Mouse (Mus musculus) MEL (cell line): ENCODE results near the gene Hist1h1c.

Experiments used
- BHLHE40 ChIP-seq: IDR thresholded peaks from 2 replicates; pipeline ENCODE4 v1.6.1; 2012; ENCODE audit warnings: low read depth, mild to moderate bottlenecking, inconsistent platforms, low read length, improper control_type of control experiment, borderline replicate concordance
- CTCF ChIP-seq, 3 experiments: IDR thresholded peaks in 2 of 3; conservative IDR thresholded peaks in 1 of 3; 2 replicates each; pipeline ENCODE4 v1.5.1; 2011 to 2012; ENCODE audit warnings: low read length in 3 of 3, low read depth in 2 of 3, mild to moderate bottlenecking in 2 of 3, improper control_type of control experiment in 1 of 3, inconsistent platforms in 1 of 3, mixed read lengths in 1 of 3, moderate library complexity in 1 of 3; ENCODE audit not compliant: control insufficient read depth in 1 of 3, insufficient read depth in 1 of 3, poor library complexity in 1 of 3, severe bottlenecking in 1 of 3
- EP300 ChIP-seq, 2 experiments: IDR thresholded peaks; 2 replicates each; pipeline ENCODE4 v1.6.1; 2011; ENCODE audit warnings: improper control_type of control experiment in 2 of 2, low read length in 2 of 2, low read depth in 1 of 2, mild to moderate bottlenecking in 1 of 2
- GATA1 ChIP-seq: IDR thresholded peaks from 2 replicates; pipeline ENCODE4 v1.6.1; 2011; ENCODE audit warnings: low read depth, low read length, improper control_type of control experiment
- JUND ChIP-seq: IDR thresholded peaks from 2 replicates; pipeline ENCODE4 v1.6.1; 2011; ENCODE audit warnings: low read depth, mild to moderate bottlenecking, improper control_type of control experiment, low read length
- MAX ChIP-seq: IDR thresholded peaks from 2 replicates; pipeline ENCODE4 v1.6.1; 2011; ENCODE audit warnings: low read length, improper control_type of control experiment
- MAZ ChIP-seq: IDR thresholded peaks from 2 replicates; pipeline ENCODE4 v1.6.1; 2012; ENCODE audit warnings: low read depth, mild to moderate bottlenecking, inconsistent platforms, low read length, improper control_type of control experiment
- MEF2A ChIP-seq: IDR thresholded peaks from 2 replicates; pipeline ENCODE4 v1.6.1; 2014; ENCODE audit warnings: low read depth, mild to moderate bottlenecking, inconsistent platforms, low read length, improper control_type of control experiment; ENCODE audit not compliant: poor library complexity, insufficient replicate concordance, severe bottlenecking; ENCODE audit errors: extremely low read depth
- NELFE ChIP-seq: IDR thresholded peaks from 2 replicates; pipeline ENCODE4 v1.6.1; 2011; ENCODE audit warnings: low read depth, low read length, improper control_type of control experiment
- NRF1 ChIP-seq: IDR thresholded peaks from 2 replicates; pipeline ENCODE4 v1.6.1; 2014; ENCODE audit warnings: low read depth, mild to moderate bottlenecking, inconsistent platforms, low read length, improper control_type of control experiment, moderate library complexity; ENCODE audit not compliant: poor library complexity, insufficient read depth, severe bottlenecking
- POLR2A ChIP-seq, 2 experiments: IDR thresholded peaks; 2 replicates each; pipeline ENCODE4 v1.6.1; 2011 to 2012; ENCODE audit warnings: low read length in 2 of 2, mild to moderate bottlenecking in 2 of 2, control low read depth in 1 of 2, improper control_type of control experiment in 1 of 2, low read depth in 1 of 2, moderate library complexity in 1 of 2; ENCODE audit not compliant: control insufficient read depth in 1 of 2, insufficient read depth in 1 of 2, poor library complexity in 1 of 2
- SMC3 ChIP-seq: IDR thresholded peaks from 2 replicates; pipeline ENCODE4 v1.6.1; 2011; ENCODE audit warnings: low read depth, low read length, improper control_type of control experiment
- USF1 ChIP-seq: IDR thresholded peaks from 2 replicates; pipeline ENCODE4 v1.6.1; 2014; ENCODE audit warnings: low read depth, mild to moderate bottlenecking, inconsistent platforms, low read length, improper control_type of control experiment, moderate library complexity
- ZC3H11A ChIP-seq: IDR thresholded peaks from 2 replicates; pipeline ENCODE4 v1.6.1; 2012; ENCODE audit warnings: low read depth, mild to moderate bottlenecking, inconsistent platforms, low read length, improper control_type of control experiment

GRCm38 (mm10) chr13:23705751-23706356 lies 32.8 kb upstream of the Hist1h1c start:
- TF ChIP-seq JUND (no peak), CTCF (IDR thresholded peaks at IDR 0.05 in 2 of 3, conservative IDR thresholded peaks at IDR 0.05 in 1 of 3; ENCODE audit: control insufficient read depth in 1 of 3, insufficient read depth in 1 of 3, low read depth in 2 of 3, low read length in 3 of 3, poor library complexity in 1 of 3, severe bottlenecking in 1 of 3) (no peak), MEF2A (no peak), MAZ (no peak), GATA1 (no peak), BHLHE40 (no peak), NRF1 (no peak), ZC3H11A (no peak), EP300 (IDR thresholded peaks at IDR 0.05; ENCODE audit: low read depth in 1 of 2, low read length in 2 of 2) (no peak), NELFE (no peak), USF1 (no peak), POLR2A (IDR thresholded peaks at IDR 0.05; ENCODE audit: control insufficient read depth in 1 of 2, insufficient read depth in 1 of 2, low read depth in 1 of 2, low read length in 2 of 2, poor library complexity in 1 of 2) (no peak), MAX (no peak), SMC3 (no peak)
